Mouse (Mus musculus) right cerebral cortex, postnatal 25 days (tissue): ENCODE results near the gene Srxn1.
"Not testable (repeated sequence)": the region's sequence is repeated elsewhere in the genome, so short reads cannot be mapped to it uniquely, and the experiment has no call there.

ENCODE experiments used
- DNase-seq: peaks from one replicate; pipeline ENCODE4 v3.0.0; 2022

Gene Srxn1

DNA sequence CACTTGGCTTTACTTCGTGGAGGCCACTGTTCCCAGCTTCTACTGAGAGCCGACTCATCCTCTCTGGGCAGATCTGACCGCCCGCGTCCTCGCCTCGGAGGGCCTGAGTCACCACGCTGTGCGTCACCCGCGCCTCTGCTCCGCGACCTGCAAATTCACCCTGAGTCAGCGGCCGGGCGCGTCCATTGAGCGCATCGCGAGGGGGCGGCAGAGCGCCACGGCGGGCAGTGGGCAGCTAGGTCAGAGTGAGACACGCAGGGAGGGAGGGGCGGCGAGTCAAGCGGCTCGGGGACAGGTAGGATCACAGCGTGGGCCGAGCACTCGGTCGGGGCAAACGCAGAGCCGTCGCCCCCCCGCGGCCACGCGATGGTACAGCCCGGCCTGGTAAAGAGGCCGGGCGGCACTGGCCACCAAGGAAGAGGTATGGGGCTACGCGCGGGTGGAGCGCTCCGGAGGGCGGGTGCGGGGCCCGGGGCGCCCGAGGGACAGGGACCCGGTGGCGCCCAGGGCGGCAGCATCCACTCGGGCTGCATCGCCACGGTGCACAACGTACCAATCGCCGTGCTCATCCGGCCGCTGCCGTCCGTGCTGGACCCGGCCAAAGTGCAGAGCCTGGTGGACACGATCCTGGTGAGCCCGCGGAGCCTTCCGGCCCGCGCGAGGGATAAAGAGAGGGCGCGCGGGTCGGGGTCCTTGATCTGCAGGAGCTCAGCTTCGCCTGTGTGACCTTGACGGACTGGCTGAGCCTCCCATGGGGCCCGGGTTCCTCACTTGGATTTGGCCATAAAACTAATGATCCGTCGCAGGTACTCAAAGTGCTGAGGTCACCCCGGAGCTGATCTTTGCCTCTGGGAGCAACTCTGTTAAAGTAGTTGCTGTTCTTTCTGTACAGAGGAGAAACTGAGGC is at the start of gene Srxn1:
Gene Srxn1 (plus strand): TSS at position 199 of the 907 bp plus-strand sequence.
- peak; percentile 86 for DNase-seq

DNA sequence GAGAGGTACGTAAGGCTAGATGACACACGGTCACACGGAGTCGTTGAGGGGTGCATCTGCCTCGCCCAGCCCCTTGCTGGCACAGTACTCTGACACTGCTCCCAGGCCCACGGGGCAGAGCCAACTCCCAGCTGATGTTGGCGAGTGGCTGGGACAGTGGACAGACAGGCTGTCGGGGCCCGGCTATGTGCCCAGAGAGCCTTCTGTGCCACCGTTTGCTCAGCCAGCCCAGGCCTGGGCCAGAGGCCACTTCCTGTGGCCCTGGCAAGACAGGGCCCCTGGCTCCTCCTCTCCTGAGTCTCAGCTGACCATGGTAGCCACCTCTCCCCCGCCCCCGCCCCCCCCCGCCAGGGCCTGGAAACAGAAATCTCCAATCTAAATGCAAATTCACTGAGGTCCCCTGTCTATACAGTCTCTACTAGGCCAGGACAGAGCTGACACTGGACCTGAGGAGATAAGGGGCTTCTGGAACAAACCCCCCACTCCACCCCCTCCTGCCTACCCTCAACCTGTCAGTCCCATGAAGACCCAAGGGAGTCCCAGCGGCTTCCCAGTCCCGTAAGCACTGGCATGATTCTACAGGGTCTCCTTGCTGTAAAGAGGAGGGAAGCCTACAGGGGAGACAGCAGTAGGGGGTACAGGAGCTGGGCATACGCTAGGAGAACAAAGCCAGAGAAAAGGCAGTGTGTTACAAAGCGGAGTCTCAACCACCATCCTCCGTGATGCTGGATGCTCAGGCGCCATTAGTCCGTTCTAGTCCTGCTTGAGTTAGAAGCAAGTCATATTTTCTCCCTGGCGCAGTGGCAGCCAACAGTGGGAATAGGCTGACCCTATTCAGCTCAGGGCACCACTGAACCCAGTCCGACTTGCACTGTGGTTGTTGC is 48.7 kb upstream of the Srxn1 start:
- no peak for DNase-seq

DNA sequence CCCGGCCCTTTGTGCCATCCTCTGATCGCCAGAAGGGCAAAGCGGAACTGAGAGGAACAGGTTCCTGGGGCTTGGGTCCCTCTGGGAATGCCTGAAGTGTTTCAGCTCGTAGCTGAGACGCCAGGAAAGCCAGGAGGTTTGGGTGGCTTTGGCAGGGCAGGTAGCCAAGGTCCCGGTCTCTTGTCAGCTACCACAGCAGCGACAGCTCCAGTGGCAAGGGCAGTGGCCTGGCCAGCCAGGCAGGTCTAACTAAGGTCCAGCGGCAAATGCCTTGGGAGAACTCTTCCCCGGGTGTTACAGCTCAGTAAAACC is 48.1 kb upstream of the Srxn1 start:
- no peak for DNase-seq

DNA sequence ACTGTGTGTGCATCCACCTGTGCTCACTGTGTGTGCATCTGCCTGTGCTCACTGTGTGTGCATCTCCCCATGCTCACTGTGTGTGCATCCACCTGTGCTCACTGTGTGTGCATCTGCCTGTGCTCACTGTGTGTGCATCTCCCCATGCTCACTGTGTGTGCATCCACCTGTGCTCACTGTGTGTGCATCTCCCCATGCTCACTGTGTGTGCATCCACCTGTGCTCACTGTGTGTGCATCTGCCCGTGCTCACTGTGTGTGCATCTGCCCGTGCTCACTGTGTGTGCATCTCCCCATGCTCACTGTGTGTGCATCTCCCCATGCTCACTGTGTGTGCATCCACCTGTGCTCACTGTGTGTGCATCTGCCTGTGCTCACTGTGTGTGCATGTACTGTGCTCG is 42.5 kb upstream of the Srxn1 start:
- DNase-seq, result not testable (repeated sequence)

DNA sequence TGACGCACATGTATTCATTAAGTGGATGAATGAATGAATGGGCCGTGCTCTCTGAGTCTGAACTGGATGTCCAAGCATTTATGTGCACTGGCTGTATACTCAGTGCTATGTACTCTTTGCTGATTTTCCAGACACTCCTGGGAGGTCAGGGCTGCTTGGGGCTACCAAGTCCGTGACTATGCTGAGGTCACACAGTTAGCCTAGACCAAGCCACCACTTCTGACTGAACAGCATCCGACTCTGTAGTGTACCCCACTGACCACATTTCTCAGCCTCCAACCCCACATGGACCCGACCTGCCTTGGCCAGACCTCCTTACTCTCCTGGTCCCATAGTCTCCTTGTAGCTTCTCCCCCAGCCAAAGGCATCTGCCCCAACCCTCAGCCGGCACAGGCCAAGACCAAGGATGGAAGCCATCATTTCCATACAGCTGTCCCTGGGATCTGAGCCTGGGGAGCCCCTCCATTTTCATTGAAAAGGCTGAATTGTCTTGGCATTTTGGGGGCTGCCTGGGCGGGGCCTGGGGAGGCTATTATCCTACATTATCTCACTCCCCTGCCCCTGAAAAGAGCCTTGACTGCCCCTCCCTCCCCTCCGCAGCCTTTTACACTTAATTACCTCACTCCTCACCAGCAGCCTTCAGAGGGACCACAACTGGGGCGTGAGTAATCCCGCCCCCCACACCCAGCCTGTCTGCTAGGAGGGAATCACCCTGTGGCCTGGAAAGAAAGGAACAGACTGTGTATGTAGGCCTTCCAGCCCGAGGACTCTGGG is 36.5 kb upstream of the Srxn1 start:
- no peak for DNase-seq

DNA sequence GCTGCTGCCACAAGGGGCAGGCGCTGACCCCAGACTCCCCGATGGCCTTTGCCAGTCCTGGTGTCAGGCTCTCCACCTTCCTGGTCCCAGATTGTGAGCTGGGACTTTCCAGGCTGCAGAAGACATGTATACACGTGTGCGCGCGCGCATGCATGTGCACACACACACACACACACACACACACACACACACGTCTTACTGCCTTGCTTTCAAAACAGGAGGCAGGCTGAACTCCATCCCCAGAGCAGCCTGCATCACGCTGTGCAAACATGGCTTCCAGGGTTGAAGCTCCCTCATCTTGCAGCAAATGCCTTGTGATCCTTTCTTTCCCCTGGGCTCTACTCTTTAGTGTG is 35.9 kb upstream of the Srxn1 start:
- DNase-seq, result no peak

DNA sequence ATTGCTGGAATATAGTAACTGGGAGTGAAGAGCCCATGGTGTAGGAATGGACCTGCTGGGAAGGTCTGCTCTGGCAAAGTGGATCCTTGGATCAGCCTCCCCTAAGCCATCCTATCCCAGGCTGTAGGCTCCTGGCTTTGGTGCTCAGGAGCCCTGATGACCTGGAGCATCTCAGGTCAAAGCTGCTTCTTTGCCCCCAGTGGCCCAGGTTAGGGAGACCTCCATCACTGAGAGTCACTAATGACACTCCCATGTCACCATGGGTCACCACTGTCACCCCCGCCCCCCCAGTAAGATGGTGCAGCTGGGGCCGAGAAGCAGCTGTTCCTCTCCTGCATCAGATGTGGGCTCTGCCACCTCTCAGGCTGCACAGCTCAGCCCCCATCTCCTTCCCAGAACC is 35.4 kb upstream of the Srxn1 start:
- DNase-seq, result no peak

DNA sequence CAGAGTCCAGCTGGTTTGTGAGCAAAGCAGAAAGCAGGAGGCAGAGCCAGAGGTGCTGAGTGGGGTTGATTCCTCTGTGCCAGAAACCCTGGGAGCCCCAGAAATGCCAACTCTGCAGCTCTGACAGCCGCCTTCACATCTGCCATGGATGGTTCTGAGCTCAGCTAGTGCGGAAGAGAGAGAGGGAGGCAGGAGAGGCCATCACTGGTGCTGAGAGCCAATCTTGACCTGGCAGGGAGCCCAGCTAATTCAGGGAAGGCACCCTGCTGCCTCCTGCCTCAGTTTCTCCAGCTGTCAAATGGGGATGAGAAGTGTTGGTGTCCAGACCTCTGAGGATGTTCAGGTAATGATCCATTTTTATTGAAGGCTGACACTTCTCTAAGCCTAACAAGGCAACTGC is 30.8 kb upstream of the Srxn1 start:
- no peak for DNase-seq

DNA sequence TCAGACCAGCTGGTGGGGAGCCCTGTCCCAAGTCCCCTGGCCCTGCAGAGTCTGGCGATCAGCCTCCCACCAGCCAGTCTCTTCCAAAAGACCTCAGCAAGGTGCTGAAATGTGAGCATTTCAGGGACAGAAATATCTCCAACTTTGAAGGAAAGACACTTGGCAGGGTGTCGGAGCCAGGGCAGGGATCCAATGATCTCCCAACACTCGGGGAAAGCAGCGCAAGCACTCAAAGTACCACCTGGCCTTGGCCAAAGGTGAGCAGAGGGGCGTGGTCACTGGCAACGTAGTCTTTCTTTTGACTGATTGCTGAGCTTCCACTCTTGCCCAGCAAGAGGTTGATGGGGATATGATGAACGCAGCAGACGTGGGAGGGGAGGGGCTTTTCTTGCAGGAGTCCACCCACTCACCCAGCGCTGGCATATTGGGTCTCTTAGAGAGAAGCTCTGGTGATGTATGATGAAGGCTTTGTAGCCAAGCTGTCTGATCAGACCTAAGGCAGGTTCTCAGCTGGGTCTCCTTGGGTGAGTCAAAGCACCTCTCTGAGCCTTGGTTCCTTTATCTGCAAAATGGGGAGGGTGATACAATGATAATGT is 29.9 kb upstream of the Srxn1 start:
- no peak for DNase-seq

DNA sequence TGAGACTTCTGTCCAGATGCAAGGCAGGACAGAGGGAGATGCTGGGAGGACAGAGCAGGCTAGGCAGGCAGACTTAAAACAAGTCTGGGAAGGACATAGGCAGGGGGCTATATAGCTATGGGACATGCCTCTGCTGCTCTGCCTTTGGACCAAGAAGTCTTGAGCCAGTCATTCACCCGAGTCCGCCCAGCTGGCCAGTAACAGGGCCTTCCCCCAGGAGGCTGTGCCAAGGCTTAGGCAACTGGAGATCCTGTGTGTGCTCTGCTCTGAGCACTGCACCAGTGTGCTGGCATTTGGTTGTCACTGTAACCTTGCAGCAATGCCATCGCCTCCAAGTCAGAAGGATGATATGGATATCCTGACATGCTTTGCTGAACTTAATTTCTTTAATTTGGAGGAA is 28.0 kb upstream of the Srxn1 start:
- DNase-seq, result no peak

DNA sequence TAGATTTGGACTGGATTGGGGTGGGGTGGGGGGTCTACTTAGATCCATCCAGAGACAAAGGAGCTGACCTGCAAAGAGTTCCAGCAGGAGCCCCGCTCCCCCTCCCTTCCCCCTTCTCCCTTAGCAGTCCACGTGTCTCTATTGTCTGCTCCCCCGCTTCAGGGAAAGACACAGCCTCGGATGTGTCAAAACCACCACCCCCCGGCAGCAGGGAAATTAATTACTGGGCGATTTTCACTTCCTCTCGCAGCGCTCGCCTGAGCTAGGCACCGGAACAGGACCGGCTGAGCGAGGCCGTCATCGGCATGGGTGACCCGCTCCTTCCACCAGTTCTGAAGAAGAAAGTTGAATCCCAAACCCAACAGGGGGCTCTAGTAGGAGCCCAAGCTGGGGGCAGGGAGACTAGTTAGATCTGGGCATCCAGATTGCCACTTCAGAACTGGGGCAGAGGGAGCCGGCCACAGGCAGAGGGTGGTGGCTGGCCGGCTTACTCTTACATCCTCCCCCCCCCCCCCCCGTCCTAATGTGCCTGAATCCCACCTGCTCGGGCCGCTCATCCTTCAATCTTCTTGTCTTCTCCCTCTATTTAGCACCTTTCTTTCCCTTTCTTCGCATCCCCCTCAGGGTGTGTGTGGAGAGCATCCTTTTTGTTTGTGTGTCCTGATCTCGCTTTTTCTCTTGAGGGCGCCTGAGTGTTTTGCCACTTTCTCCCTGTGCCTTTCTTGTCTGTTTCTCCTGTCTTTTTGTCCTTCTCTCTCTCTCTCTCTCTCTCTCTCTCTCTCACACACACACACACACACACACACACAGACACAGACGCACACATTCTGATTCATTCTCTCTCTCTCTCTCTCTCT is 24.4 kb upstream of the Srxn1 start, which contains the start of gene Scrt2:
Gene Scrt2 (plus strand): TSS at position 845 of the 857 bp plus-strand sequence.
- DNase-seq, result no peak

DNA sequence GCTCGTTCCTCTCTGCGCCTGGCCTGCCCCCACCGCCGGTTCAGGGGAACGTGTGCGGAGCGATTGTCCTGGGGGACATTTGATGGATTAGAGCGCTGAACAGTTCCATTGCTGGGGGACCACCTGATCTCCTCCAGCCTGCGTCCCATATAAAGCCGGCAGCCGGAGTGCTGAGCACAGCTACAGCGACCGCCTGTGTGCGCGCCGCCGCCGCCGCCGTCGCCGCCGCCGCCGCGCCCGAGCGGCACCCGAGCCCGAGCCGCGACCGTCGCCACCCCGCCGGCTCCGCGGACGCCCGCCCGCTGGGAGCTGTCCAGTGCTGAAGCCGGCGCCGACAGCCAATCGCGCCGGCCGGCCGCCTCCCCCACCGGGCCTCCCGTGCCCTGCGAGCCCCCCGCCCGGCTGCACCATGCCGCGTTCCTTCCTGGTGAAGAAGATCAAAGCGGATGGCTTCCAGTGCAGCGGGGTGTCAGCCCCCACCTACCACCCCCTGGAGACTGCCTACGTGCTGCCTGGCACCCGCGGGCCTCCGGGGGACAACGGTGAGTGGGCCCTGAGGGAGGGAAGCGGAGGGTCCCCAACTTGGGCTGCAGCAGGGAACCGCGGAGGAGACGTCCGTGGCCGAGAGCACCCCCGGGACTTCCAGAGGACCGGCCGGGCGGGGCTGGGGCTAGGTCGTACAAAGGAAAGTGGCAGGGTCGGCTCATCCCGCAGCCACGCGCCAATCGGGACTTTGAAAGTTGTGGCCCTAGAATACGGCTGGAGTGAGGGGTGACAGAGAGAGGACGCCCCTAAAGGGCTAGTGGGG is 23.5 kb upstream of the Srxn1 start:
- peak; percentile 70 for DNase-seq

DNA sequence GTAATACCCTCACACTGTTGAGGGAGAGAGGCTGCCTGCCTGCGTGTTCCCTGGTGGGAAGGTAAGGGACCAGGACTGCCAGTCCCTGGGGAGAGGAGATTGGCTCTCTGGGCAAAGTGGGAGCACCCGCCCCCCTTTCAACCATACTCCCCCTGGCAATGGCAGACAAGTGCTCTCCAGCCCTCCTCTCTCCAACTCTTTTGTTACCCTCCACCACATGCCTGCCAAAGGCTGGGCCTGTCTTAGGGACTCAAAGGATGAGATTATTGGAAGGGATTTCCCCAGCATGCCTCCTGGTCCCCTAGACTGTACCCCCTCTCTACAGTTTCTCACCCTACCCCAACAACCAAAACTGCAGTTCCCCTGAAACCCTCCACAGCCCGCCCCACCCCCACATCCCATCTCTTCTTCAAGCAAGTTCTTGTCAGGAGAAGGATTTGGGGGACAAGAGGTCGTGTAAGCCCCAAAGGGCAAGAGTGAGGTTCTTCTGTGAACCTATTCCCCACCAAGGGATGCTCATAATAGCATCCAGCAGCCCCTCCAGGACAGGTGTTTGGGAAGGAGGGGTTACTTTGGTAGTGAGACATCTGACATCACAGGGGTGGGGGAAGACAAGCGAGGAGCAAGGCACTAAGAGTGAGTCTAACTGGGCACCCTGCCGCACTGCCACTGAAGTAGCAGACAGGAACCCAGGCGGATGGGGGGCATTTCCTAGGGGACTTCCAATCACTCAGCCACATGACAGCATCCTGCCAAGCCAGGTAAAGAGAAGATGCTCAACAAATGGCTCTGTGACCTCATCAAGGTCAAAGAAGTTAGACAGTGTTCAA is 22.6 kb upstream of the Srxn1 start:
- no peak for DNase-seq

DNA sequence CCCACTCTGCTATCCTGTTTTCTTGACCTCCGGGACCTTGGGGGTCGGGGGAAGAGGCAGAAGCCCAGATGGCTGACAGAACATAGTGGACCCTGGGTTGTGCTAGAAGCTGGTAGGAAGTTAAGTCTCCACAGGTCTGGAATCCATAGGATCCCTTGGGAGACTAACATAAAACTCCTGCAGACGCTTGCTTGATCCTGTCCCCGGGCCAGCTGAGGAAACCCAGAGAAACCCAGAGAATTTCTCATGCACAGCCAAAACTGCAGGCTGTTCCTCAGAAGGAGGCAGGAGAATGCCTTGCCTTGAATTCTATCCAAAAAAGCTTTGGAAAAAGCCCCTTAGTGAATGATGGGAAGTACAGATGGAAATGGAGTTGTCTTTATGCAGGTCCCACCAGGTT is 21.9 kb upstream of the Srxn1 start:
- no peak for DNase-seq

DNA sequence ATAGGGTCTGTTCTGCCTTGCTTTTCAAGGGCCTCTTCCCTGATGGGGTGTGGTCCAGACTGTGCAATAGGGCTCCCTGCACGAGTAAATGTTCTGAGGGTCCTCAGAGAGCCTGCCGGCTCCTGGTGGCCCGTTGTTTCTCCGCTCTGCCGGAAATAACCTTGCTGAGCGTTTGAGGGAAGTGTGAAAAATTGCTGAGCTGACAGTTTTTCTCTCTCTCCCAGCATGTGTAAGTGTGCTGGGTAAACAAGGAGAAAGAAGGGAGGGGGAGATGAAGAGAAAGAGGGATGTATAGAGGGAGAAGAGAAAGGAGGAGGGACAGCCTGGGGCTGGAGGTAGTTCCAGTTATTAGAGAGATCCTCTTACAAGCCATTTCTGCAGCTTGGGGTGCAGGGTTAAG is 21.0 kb upstream of the Srxn1 start:
- DNase-seq, result no peak

DNA sequence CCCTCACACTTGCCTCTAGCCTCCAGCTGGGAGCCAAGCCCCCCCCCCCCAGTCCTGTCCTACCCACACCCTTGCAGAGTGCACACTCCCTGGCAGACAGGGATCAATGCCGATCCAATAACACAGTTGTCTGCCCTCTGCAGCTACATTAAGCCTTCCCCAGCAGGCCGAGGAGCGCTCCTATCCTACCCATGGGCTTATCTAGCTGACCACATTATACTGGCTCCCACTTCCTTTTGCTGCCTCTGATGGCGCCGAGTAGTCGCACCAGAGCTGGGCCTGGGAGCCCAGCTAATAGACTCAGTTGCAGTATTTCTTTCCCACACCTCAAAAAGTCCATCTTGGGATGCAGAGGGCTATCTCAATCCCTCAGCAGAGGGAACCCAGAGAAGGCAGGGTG is 19.9 kb upstream of the Srxn1 start:
- DNase-seq, result no peak

DNA sequence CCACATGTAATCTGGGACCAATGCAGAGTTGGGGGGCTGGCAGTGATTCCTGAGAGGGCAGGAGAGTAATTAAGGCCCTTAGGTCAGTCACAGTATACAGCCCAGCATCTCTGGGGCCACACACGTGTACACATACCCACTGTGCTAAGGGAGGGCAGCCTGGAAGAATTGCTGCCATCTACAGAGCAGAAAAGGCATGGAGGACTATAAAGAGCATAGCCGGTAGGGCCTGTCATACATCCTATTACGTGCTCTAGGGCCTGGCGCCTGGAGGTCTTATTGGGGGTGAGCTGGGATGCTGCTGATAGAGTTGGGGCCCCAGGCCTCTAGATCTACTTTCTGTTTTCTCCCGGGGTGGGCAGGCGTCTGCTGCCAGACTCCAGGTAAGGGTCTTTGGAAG is 18.9 kb upstream of the Srxn1 start:
- no peak for DNase-seq

DNA sequence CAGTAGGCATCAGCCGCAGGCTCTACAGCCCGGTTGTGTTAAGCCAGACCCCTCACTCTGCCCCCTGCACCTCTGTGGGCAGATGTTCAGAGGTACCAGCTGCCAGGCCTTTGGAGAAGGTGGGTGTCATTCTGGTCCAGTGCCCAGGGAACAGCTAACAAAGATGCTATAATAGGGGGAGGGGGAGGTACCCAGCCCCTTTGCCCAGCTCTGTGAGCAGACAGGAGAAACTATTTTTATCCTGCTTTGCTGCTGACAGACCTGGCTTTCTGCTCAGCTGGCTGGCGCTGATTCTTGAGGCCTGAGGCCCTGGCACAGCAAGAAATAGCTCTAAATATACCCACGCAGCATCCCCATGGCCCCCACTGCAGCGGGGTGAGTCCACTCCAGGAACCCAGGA is 18.2 kb upstream of the Srxn1 start:
- peak; percentile 49 for DNase-seq

DNA sequence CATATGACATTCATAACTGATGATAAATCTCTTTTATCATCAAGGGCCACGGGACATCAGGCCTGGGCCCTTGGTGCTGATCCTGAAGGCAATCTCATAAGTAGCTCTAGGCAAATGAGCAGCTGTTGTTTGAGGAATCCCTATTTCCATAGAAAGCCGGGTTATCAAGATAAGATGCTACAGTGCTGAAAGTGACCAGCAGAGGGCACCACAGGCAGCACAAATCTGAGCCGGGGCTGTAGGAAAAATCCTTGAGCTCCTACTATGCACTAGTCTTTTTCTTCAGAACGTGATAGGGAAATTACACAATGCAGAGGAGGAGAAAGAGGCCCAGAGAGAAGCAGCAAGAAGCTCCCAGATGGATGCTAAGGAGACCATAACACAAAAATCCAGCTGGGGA is 16.2 kb upstream of the Srxn1 start:
- DNase-seq, result no peak

DNA sequence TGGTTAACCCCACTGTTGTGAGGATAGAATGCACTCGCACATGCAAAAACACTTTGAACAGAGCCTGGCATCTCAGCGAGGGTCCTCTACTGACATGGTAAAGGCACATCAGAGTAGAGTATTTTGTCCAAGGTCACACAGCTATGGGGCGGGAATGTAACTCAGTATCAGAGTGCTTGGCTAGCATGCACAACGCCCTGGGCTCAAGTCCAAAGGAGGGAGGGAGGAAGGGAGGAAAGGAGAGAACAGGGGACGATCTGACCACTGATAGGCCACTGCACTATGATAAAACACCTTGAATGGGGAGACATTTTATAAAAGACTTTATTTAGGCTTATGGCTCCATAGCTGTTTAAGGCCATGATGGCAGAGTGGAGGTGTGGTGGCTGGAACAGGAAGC is 15.7 kb upstream of the Srxn1 start:
- DNase-seq, result no peak
